Mouse (Mus musculus): ENCODE measurements around the gene Mob3b.

DNA sequence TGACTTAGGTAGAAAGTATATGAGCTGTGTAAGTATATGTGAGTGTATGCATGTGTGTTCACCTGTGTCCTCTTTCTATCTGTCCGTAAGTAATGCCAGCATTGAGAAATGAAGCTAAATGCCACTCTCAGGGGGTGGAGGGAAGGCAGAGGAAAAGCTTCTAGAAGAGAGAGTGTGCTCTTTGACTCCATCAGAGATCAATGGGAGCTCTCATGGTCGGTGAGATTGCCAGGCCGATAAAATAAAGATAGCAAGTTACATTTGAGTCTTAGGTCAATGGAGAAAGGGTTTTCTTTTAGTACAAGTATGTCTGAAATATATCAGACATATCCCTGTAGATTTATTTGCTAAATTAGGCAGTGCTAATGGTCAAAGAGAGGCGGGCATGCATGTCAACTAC lies 9.0 kb downstream of the Mob3b start:
- TF ChIP-seq CTCF (IDR thresholded peaks at IDR 0.05; ENCODE audit: borderline replicate concordance, control insufficient read depth, extremely low read depth, insufficient read depth, low read length, poor library complexity), result no peak
- TF ChIP-seq POLR2A (IDR thresholded peaks at IDR 0.05; ENCODE audit: control insufficient read depth, extremely low read depth, insufficient read depth, low read length, poor library complexity), result no peak
